Mouse (Mus musculus) stomach, postnatal 0 days (tissue): Measurements from ENCODE around the gene Cbln1. TPM values are rescaled to one million over a fixed set of nuclear protein-coding genes. Genes with fewer than 3 reads are reported as not detected.

Experiments
- ATAC-seq: fragments of 200-750 bp; cut with Nextera tagmentation; 2 replicates; pipeline ENCODE4 v1.8.0; 2017; ENCODE audit not compliant: low FRiP score, low TSS enrichment
- DNase-seq: peaks from one replicate; pipeline ENCODE4 v3.0.0-alpha.2; 2016; ENCODE audit warnings: low spot score
- H3K27ac ChIP-seq: fragments of 300-500 bp; sonication (generic); replicated peaks from 2 replicates; pipeline ENCODE4 v1.5.1; 2014; ENCODE audit warnings: mild to moderate bottlenecking, control low read depth
- H3K27me3 ChIP-seq: fragments of 300-500 bp; sonication (generic); 2 replicates; pipeline ENCODE4 v1.6.1; 2014; ENCODE audit warnings: low read length; ENCODE audit not compliant: control insufficient read depth, insufficient read depth
- H3K36me3 ChIP-seq: fragments of 300-500 bp; sonication (generic); 2 replicates; pipeline ENCODE4 v1.6.1; 2014; ENCODE audit warnings: low read length, mixed read lengths; ENCODE audit not compliant: control insufficient read depth, insufficient read depth
- H3K4me1 ChIP-seq: fragments of 300-500 bp; sonication (generic); replicated peaks from 2 replicates; pipeline ENCODE4 v1.6.1; 2014; ENCODE audit warnings: antibody characterized with exemption; ENCODE audit not compliant: control insufficient read depth, insufficient read depth
- H3K4me2 ChIP-seq: fragments of 300-500 bp; sonication (generic); replicated peaks from 2 replicates; pipeline ENCODE4 v1.6.1; 2014; ENCODE audit warnings: low read depth, mild to moderate bottlenecking, control low read depth, moderate library complexity
- H3K4me3 ChIP-seq: fragments of 300-500 bp; sonication (generic); 2 replicates; pipeline ENCODE4 v1.5.1; 2014; ENCODE audit warnings: low read depth, low read length, control low read depth
- H3K9ac ChIP-seq: fragments of 300-500 bp; sonication (generic); 2 replicates; pipeline ENCODE4 v1.6.1; 2014; ENCODE audit warnings: mild to moderate bottlenecking, low read length, control low read depth, mixed read lengths
- H3K9me3 ChIP-seq: fragments of 300-500 bp; sonication (generic); 2 replicates; pipeline ENCODE4 v1.6.1; 2016; ENCODE audit warnings: low read length; ENCODE audit not compliant: control insufficient read depth
- CTCF ChIP-seq: IDR thresholded peaks from 2 replicates; pipeline ENCODE4 v1.5.1; 2016; ENCODE audit warnings: antibody characterized with exemption, low read depth, mild to moderate bottlenecking, moderate library complexity
- EP300 ChIP-seq: optimal IDR thresholded peaks from 2 replicates; pipeline ENCODE3; 2016; ENCODE audit warnings: antibody characterized with exemption
- WGBS: fragments of 180-500 bp; shearing (Covaris S2); extraction: QIAGEN DNeasy Blood & Tissue Kit; methylation state at CpG from one replicate; pipeline ENCODE4 v1.1.7; 2014; 5-methylcytosine and 5-hydroxymethylcytosine counted together
- polyA plus RNA-seq: library from polyadenylated mRNA; unstranded; fragments of >200 nt; fragmentation: Nextera tagmentation; extraction: Ambion mirVana; gene quantifications from 2 replicates; pipeline ENCODE4 v1.2.1, GENCODE M21; 2015

Gene Cbln1
- polyA plus RNA-seq, 1 experiment from 2014 or later, result 0.08 TPM

DNA sequence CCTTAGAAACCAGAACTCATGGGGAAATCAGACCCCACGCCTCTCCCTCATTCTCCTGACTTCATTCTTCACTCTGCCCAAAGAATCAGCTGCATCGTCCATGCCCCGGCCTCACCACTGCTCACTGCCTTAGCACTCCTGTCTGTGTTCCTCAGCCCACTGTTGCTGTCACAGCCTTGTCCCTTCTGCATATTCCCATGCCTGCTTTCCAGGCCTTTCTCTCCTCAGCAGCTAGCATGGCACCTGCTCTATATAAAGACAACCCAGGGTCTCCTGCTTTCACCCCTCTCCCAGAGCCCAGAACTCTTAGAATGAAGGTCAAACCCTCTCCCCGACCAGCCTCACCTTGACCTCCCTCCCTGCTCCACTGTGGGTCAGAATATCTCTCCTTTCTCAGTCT lies 15.5 kb downstream of the Cbln1 start:
- ATAC-seq (no peak), DNase-seq (no peak)
- no peaks in the 10 kb centered on the region for H3K27me3 ChIP-seq
- no peak overlapping the region for H3K4me2 ChIP-seq
- WGBS, result 74% methylated on average over 4 of the region's 4 CpGs
- no peak overlapping the region for H3K27ac ChIP-seq
- H3K36me3 ChIP-seq, result no peaks in the 10 kb centered on the region
- H3K9me3 ChIP-seq, result no peaks in the 10 kb centered on the region
- no peak overlapping the region for H3K9ac ChIP-seq
- H3K4me1 ChIP-seq, result no peaks in the 10 kb centered on the region
- no peak overlapping the region for H3K4me3 ChIP-seq
- TF ChIP-seq EP300 (no peak), CTCF (no peak)

DNA sequence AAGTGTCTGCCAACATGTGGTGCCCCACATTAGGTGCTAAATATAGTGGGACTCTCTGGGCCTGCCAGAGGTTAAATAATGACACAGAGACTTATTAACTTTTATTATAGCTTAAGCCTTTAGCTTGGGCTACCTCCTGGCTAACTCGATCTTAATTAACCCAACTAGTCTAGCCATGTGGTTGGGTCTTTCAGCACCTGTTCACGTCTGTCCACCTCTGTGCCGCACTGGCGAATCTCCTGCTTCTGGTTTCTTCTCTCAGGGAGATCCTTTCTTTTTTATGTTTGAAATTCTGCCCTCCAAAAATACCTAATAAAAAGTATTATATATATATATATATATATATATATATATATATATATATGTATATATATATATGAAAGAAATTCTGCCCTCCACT lies 19.6 kb downstream of the Cbln1 start:
- H3K4me2 ChIP-seq, result no peak overlapping the region
- no peak overlapping the region for H3K9ac ChIP-seq
- DNase-seq (no peak), ATAC-seq (no peak)
- H3K4me3 ChIP-seq, result no peak overlapping the region
- H3K36me3 ChIP-seq, result no peaks in the 10 kb centered on the region
- no peaks in the 10 kb centered on the region for H3K4me1 ChIP-seq
- no peaks in the 10 kb centered on the region for H3K27me3 ChIP-seq
- TF ChIP-seq CTCF (no peak), EP300 (no peak)
- H3K27ac ChIP-seq, result no peak overlapping the region
- no peaks in the 10 kb centered on the region for H3K9me3 ChIP-seq
- WGBS, result 82% methylated on average over 4 of the region's 4 CpGs

DNA sequence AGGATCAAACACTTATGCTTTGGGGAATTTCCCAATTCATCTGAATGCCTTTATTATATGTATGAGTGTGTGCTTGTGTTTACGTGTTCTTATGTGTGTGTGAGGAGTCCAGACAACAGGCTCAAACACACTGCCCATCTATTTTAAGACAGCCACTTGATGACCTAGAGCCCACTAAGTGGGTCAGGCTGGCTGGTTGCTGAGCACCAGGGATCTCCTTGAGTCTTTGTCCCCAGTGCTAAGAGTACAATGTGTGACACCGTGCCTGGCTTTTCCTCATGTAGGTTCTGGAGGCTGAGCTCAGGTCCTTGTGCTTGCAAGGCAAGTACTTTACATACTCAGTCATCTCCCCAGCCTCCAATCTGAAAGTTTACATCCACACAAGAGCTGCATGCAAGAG lies 20.7 kb downstream of the Cbln1 start:
- DNase-seq (no peak), ATAC-seq (no peak)
- no peak overlapping the region for H3K4me2 ChIP-seq
- no peaks in the 10 kb centered on the region for H3K4me1 ChIP-seq
- no peaks in the 10 kb centered on the region for H3K9me3 ChIP-seq
- no peaks in the 10 kb centered on the region for H3K36me3 ChIP-seq
- no peak overlapping the region for H3K27ac ChIP-seq
- TF ChIP-seq EP300 (no peak), CTCF (no peak)
- H3K4me3 ChIP-seq, result no peak overlapping the region
- H3K9ac ChIP-seq, result no peak overlapping the region
- WGBS, result 83% methylated on average over 2 of the region's 2 CpGs
- no peaks in the 10 kb centered on the region for H3K27me3 ChIP-seq

DNA sequence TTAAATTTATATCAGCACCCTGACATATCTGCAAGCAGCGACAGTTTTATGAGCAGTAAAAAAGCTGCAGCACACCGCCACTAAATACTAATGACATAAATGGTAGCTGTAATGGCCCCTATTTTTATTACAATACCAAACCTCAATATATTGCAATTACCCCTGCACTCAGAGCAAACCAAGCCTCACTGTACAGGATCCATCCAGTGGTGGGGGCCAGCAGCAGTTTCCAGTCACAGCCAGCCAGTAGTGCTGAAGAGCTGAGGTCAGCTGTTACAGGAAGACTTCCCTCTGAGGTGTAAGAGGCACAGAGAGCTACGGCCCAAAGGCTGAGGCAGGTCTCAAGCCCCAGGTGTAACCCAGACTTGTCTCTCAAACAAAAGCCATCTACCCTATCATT lies 37.8 kb downstream of the Cbln1 start:
- DNase-seq, result no peak
- H3K4me1 ChIP-seq, result no peaks in the 10 kb centered on the region
- no peak overlapping the region for H3K4me2 ChIP-seq
- 70% methylated on average over 3 of the region's 3 CpGs for WGBS
- no peak overlapping the region for H3K4me3 ChIP-seq
- no peak overlapping the region for H3K9ac ChIP-seq
- no peaks in the 10 kb centered on the region for H3K27me3 ChIP-seq
- H3K36me3 ChIP-seq, result no peaks in the 10 kb centered on the region
- no peaks in the 10 kb centered on the region for H3K9me3 ChIP-seq
- no peak for ATAC-seq
- no peak overlapping the region for H3K27ac ChIP-seq
- TF ChIP-seq CTCF (no peak), EP300 (no peak)

DNA sequence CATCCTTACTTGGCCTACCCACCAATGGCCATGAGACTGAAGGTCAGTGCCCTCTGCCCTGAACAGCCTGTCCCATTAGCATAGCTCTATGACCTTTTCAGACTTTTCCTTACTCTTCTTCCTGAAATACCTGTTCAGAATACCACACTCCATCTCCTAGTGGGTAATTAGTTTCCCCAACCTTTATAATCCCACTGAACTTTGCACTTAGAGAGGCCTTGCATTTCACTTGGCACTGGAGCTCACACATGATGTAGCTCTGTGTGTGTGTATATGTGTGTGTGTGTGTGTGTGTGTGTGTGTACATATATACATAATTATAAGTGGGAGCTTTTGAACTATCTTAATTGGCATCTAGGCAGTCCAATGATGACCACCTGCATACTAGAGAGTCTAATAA lies 45.2 kb downstream of the Cbln1 start:
- no peaks in the 10 kb centered on the region for H3K36me3 ChIP-seq
- no peak overlapping the region for H3K4me2 ChIP-seq
- H3K27ac ChIP-seq, result no peak overlapping the region
- H3K4me1 ChIP-seq, result no peaks in the 10 kb centered on the region
- TF ChIP-seq EP300 (no peak), CTCF (no peak)
- H3K27me3 ChIP-seq, result no peaks in the 10 kb centered on the region
- ATAC-seq, result no peak
- no peak overlapping the region for H3K9ac ChIP-seq
- DNase-seq, result no peak
- H3K9me3 ChIP-seq, result no peaks in the 10 kb centered on the region
- no peak overlapping the region for H3K4me3 ChIP-seq

DNA sequence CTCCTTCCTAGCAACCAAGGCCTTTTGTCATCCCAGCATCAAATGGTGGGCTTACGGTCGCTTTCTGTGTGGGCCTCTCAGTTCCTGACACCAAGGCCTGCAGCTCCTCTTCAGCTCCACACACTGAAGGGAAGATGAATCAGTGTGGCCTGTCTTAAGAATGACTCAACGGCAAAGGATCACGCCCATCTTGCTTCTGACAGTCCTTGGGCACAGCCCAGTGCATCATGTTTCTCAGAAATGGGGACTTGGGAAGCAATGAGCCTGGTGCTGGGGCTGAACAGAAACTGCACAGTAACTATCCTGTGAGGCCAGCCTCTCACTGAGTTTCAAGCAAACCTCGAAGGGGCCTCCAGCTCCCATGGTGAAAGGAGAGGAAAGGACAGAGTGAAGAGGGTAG lies 47.7 kb downstream of the Cbln1 start:
- no peak overlapping the region for H3K4me3 ChIP-seq
- no peak overlapping the region for H3K4me2 ChIP-seq
- TF ChIP-seq CTCF, result no peak
- TF ChIP-seq EP300, result no peak
- H3K27me3 ChIP-seq, result no peaks in the 10 kb centered on the region
- ATAC-seq, result no peak
- no peaks in the 10 kb centered on the region for H3K9me3 ChIP-seq
- no peak for DNase-seq
- H3K9ac ChIP-seq, result no peak overlapping the region
- no peak overlapping the region for H3K27ac ChIP-seq
- 59% methylated on average over 5 of the region's 5 CpGs for WGBS
- no peaks in the 10 kb centered on the region for H3K36me3 ChIP-seq
- no peaks in the 10 kb centered on the region for H3K4me1 ChIP-seq

DNA sequence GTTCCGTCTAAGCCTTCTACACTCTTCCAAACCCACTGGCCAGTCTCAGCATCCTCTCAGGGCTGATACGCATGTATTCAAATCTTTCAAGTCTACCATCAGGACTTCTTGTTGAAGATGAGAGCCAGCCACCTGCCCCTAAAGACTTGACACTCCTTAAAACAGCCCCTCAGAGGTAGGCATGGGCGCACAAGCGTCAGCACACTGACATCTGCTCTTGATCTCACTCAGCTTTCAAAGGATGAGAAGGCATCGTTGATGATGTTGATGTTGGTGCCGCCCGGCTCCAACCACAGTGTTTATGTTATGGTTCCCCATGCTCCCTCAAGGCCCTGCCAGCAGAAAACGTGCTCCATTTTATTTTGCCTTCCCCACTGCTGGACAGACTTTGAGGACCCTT lies 50.7 kb downstream of the Cbln1 start:
- no peak overlapping the region for H3K27ac ChIP-seq
- H3K36me3 ChIP-seq, result no peaks in the 10 kb centered on the region
- no peak overlapping the region for H3K4me3 ChIP-seq
- WGBS, result 74% methylated on average over 8 of the region's 8 CpGs
- DNase-seq, result no peak
- no peaks in the 10 kb centered on the region for H3K9me3 ChIP-seq
- H3K4me1 ChIP-seq, result no peaks in the 10 kb centered on the region
- no peaks in the 10 kb centered on the region for H3K27me3 ChIP-seq
- ATAC-seq, result no peak
- TF ChIP-seq EP300, result no peak
- no peak for TF ChIP-seq CTCF
- H3K4me2 ChIP-seq, result no peak overlapping the region
- H3K9ac ChIP-seq, result no peak overlapping the region

Other genes starting within 250 kb of the Cbln1 start
- not detected in 2 replicates for gene 4933402J07Rik, start 91.2 kb upstream of the Cbln1 start, polyA plus RNA-seq